In genomic region chr14:25470224-25470805, GRCm38 (mm10) we compare ENCODE assay signal across 8 mouse cellular contexts. TPM values are rescaled to one million over a fixed set of nuclear protein-coding genes. Genes with fewer than 3 reads are reported as not detected.
DNase-seq lines count a peak whose midpoint lies in the region; ATAC-seq lines count a peak whose summit lies in the region.

No protein-coding gene starts in this region.

- WGBS in forebrain, embryonic 12.5 days, result 78% methylated on average over 7 of the region's 7 CpGs

- peak; percentile 20; the same call in 1 of the 2 replicates for ATAC-seq in frontal cortex, adult (ENCODE audit: low TSS enrichment)
- no peak for ATAC-seq in forebrain, embryonic 12.5 days (ENCODE audit: low FRiP score)

- H3K9me3 ChIP-seq in forebrain, embryonic 12.5 days, result no peaks in the 10 kb centered on the region
- no peaks in the 10 kb centered on the region for H3K9me3 ChIP-seq in megakaryocyte, embryonic 14.5 days

- H3K27ac ChIP-seq in forebrain, embryonic 12.5 days, result peak overlapping the region; percentile 27; the same call in 1 of the 2 replicates

- no peak overlapping the region for H3K4me3 ChIP-seq in forebrain, embryonic 12.5 days (replicated peaks)
- peak overlapping the region; percentile 70 for H3K4me3 ChIP-seq in megakaryocyte, embryonic 14.5 days (replicated peaks)

- H3K4me1 ChIP-seq in forebrain, embryonic 12.5 days, result peaks cover 99% of the 10 kb centered on the region
- H3K4me1 ChIP-seq in megakaryocyte, embryonic 14.5 days, result peaks cover 98% of the 10 kb centered on the region

- no peak overlapping the region for H3K4me2 ChIP-seq in forebrain, embryonic 12.5 days

- intact Hi-C loops in gastrocnemius, postnatal 36 days (cut with DNase I), result no loop called here

- H3K27me3 ChIP-seq in forebrain, embryonic 12.5 days, result no peaks in the 10 kb centered on the region
- H3K27me3 ChIP-seq in megakaryocyte, embryonic 14.5 days (replicated peaks), result no peaks in the 10 kb centered on the region

- no peak for DNase-seq in frontal cortex, postnatal 25 days (ENCODE audit: low spot score in 2 of 2)
- peak; percentile 59 for DNase-seq in layer of hippocampus, adult 9-11 months
- DNase-seq in layer of hippocampus, postnatal 10 days (ENCODE audit: low spot score in 2 of 2), result no peak
- DNase-seq in layer of hippocampus, adult 18-20 months (ENCODE audit: low spot score in 2 of 2), result no peak
- DNase-seq in gastrocnemius, postnatal 36 days, result no peak

- H3K9ac ChIP-seq in forebrain, embryonic 12.5 days, result no peak overlapping the region

- no peaks in the 10 kb centered on the region for H3K36me3 ChIP-seq in forebrain, embryonic 12.5 days (replicated peaks)
- H3K36me3 ChIP-seq in megakaryocyte, embryonic 14.5 days (replicated peaks; ENCODE audit: low read length), result peaks cover 11% of the 10 kb centered on the region

RNA-seq across cellular contexts. Expression of gene Zmiz1, which starts 11.3 kb away (rescaled TPM):
- 100 to 1,000 TPM; 115 to 128 TPM for total RNA-seq in layer of hippocampus, postnatal 10 days (2021)
- polyA plus RNA-seq in forebrain, embryonic 12.5 days (2016; fragmentation: Nextera tagmentation; extraction: Ambion mirVana), result 64.1 and 68.3 TPM in 2 replicates
- polyA plus RNA-seq in megakaryocyte, embryonic 14.5 days (2012; ENCODE audit: insufficient read depth, low replicate concordance), result 18.1 and 54.1 TPM in 2 replicates
- total RNA-seq in layer of hippocampus, adult 18-20 months (2021), result 10 to 100 TPM; 86.3 to 88.2 TPM
- total RNA-seq in gastrocnemius, postnatal 36 days (2021), result 10 to 100 TPM; 24.3 to 27.2 TPM
